Mouse (Mus musculus): ENCODE measurements around the gene Cnrip1.
"Not testable (repeated sequence)": the region's sequence is repeated elsewhere in the genome, so short reads cannot be mapped to it uniquely, and the experiment has no call there.

Gene Cnrip1

GRCm38 (mm10) chr11:17051545-17052475, at the start of gene Cnrip1, which contains the start of gene Plek:
TSS of gene Cnrip1 (plus strand) at chr11:17051586.
TSS of gene Plek (minus strand) at chr11:17052381.
- in situ Hi-C loops (cut with MboI, MseI), result no loop called here

- in situ Hi-C loops (cut with MboI, MseI), result loop anchor here (5.0 to 10.0 kb wide), 2 partner anchors 48 to 209 kb away; partner anchors contain the start of genes Fbxo48 and Pno1
Observed at GRCm38 (mm10) chr11:17002739-17003373, 48.5 kb upstream of the Cnrip1 start.

GRCm38 (mm10) chr11:17003757-17004156, 47.6 kb upstream of the Cnrip1 start:
- in situ Hi-C loops (cut with MboI, MseI), result loop anchor here (5.0 to 10.0 kb wide), 2 partner anchors 49 to 209 kb away; partner anchors contain the start of genes Fbxo48 and Pno1

DNA sequence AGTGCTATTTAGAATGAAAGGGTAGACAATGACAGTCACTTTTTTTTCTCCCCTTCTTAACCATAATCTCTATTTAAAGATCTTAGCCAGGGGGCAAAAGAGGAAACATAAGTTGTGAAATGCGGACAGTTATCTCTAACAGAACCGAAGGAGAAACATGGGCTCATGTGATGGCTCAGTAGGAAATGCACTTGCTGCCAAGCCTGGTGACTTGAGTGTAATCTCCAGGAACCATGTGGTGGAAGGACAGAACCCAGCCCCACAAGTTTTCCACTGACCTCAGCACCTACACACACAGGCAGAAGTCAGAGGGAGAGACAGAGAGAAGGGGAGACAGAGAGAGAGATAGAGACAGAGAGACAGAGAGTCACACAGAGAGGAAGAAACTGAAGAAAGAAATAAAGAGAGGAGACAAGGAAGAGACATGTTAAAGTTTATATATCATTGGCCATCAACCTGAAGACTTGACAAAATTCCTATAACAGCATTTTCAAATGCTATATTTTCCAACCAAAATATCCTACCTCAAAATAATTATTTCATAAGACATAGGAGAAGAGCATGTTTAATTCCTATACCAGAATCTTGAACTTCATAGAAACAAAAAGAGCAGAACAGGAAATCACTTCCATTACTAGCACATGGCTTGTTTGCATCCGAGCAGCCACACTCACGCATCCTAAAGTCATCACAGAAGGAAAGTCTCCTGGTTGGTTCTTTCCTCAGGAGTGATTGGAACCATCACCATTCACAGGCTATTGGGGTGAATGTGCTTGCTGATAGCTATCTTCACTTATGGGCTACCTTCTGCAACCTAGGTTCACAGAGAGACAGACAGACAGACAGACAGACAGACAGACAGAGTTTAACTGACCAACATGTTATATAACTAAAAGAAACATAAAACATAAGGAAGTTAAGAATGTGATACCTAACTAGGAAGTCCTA, 46.2 kb upstream of the Cnrip1 start:
- in situ Hi-C loops (cut with MboI, MseI), result loop anchor here (5.0 to 10.0 kb wide), 2 partner anchors 50 to 207 kb away; partner anchors contain the start of genes Fbxo48 and Pno1

- in situ Hi-C loops (cut with MboI, MseI), result loop anchor here (10.0 kb wide), 1 partner anchor 52 kb away; the partner anchor contains the start of gene Fbxo48
Observed at GRCm38 (mm10) chr11:17006526-17006925, 44.9 kb upstream of the Cnrip1 start.

DNA sequence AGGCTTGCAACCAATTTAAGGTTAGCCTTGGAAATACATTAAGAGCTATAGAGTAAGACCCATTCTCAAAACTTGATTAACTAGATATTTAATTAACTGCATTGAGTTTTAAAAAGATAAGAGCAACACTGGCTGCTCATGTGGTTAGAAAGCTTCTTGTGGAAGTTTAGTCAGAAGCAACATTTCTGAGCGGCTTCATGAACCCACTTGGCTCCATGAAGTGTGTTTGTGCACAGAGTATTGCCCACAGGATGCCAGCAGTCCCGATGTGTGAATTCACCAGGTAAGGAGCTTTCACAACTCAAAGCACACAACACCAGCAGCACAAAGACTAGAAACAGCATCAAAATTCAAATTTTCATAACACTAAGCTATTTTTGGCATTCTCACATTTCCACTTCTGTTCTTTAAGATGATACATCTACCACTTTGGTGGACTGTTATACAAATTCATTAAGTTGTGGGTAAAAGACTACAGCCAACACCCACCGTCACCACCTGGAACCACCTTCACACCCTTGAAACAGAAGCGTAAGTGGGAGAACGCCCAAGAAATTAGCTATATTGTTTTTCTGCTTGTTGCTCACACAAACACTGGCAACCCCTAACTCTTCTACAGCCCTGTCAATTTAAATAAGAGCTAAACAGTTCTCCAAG, 43.7 kb upstream of the Cnrip1 start:
- in situ Hi-C loops (cut with MboI, MseI), result loop anchor here (10.0 kb wide), 1 partner anchor 53 kb away; the partner anchor contains the start of gene Fbxo48

DNA sequence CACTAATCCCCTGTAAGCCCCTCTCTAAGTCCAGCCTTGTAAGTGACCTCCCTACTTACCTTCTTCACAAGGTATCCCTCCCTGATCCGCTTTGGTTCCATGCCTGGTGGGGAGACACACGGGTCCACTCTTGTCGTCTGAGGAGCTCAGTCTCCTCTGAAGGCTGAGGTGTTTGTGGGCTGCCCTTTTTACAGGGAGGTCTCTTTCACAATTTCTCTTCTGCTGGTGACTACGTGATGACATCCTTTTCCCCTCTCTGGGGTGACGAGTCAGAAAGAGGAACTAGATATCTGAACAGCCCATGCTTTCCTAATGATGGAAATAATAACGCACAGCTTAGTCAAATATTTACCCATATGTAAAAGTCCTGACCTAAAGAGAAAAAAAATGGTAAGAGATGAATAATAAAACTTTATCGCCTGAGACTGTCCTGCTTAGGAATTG, 42.9 kb upstream of the Cnrip1 start:
- in situ Hi-C loops (cut with MboI, MseI), result loop anchor here (10.0 kb wide), 1 partner anchor 54 kb away; the partner anchor contains the start of gene Fbxo48

DNA sequence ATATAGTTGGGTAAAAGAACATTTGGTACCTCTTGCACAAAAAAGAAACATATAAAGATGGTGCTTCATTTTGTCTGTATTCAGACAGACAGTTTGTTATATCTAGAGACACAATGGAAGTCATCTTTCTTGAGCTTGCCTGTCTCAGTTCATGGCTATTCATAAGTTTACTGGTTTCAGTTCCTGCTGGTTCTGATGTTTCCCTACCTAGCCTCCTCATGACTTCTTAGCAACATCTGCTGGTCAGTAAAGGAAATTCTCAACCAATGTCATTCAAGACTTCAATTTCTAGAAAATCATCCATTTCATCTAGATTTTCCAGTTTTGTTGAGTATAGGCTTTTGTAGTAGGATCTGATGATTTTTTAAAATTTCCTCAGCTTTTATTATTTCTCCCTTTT, 38.4 kb upstream of the Cnrip1 start:
- in situ Hi-C loops (cut with MboI, MseI), result no loop called here

- in situ Hi-C loops (cut with MboI, MseI), result no loop called here
Observed at GRCm38 (mm10) chr11:17019328-17019727, 32.1 kb upstream of the Cnrip1 start.

- in situ Hi-C loops (cut with MboI, MseI), result no loop called here
Observed at GRCm38 (mm10) chr11:17023206-17023605, 28.2 kb upstream of the Cnrip1 start.

DNA sequence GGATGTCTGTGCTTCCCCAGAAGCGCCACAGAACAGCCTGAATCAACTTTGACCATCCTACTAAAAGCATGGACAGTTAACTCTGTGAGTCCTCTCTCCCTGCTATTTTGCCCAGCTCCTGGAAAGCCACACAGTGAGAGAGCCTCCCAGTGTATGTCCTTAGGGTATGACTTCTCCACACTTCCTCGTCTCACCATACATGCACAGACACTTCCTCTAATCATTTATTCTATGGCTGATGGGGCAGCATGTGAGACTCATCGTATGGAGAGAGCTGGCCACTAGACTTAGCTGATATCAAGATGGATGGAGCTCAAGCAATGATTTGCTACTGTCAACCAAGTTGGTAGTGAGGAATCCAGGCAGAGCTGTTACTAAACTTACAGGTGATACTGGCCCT, 27.4 kb upstream of the Cnrip1 start:
- in situ Hi-C loops (cut with MboI, MseI), result no loop called here

DNA sequence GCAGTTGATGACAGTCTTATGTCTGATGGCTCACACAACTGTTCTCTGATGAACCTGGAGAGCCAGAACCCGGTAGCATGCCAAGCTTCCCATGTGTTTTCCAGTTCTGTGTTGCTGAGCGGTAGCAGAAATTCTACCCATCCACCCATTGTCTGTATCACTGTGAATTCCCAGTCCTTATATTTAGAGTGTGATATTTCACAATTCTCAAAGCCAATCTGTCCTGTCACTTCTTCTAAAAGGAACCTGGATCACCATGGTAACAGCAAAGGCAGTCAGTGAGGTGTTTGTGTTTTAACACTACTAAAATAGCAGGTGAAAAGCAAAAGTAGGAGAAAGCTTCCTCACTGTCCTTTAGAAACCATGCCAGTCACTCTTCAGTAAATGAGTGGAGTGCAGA, 5.6 kb upstream of the Cnrip1 start:
- in situ Hi-C loops (cut with MboI, MseI), result no loop called here

DNA sequence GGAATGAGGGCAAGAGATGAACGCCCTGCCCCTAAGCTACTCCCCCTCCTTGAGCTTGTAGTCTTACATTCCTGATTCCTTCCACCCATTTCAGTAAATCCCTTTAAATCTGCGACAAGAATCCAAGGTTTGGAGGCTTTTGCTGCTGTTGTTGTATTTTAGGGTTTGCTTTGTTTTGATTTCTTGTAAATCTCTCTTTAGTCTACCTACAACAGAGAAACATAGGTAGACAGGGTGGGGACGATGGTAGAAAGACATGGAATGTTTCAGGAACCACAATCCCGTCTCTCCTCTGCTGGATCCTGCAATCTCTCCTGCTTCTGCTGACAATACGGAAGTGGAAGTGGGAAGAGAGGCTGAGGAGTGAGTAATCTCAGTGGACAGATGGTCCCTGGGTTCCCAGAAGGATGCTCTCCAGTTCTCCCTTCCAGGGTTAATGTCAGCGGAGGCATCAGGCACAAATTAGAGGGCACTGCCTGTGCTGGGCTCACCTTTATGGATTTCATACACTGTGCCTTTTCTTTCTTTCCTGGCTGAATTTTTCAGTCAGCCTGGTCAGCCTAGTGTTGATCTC, 1.2 kb downstream of the Cnrip1 start:
- in situ Hi-C loops (cut with MboI, MseI), result no loop called here

GRCm38 (mm10) chr11:17069360-17069759, 18.0 kb downstream of the Cnrip1 start:
- in situ Hi-C loops (cut with MboI, MseI), result not testable (repeated sequence)

DNA sequence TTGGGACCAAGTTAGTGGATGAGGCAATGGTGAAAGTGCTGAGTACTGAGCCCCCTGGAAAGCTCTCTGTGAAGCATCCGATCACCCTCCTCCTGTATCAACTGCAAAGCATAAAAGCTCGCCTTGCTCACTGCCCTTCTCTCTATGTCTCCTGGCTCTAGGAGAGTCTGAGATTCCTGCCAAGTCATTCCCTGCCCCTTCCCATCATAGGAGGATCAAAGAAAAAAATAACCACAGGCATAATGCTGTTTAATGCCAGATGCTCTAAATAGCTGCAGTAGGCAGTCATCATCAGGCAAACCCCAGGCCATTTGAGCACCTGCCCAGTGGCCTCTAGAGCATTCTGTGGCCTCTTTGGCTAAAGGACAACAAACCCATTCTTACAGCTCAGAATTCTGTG, 24.3 kb downstream of the Cnrip1 start:
- in situ Hi-C loops (cut with MboI, MseI), result no loop called here

DNA sequence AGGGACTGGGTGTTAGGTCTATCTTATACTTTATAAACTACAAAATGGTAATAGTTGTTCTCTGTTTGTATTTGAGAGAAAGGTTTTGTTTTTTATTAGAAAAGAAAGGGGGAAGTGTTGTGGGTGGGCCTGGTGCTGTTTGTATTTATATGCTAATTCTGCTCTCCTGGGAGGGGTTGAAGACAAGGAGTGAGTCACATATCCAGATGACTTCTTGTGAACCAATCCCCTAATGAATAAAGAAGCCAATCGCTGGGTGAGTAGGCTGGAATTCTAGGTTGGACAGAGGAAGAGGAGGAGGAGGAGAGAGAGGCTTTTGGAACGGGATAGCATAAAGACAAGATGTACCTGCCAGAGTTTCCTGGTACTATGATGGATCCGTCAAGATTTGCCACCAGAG, 30.7 kb downstream of the Cnrip1 start:
- in situ Hi-C loops (cut with MboI, MseI), result no loop called here

- in situ Hi-C loops (cut with MboI, MseI), result no loop called here
Observed at GRCm38 (mm10) chr11:17082953-17083352, 31.6 kb downstream of the Cnrip1 start.

GRCm38 (mm10) chr11:17083455-17083854, 32.1 kb downstream of the Cnrip1 start:
- in situ Hi-C loops (cut with MboI, MseI), result no loop called here

GRCm38 (mm10) chr11:17083866-17084265, 32.5 kb downstream of the Cnrip1 start:
- in situ Hi-C loops (cut with MboI, MseI), result no loop called here

DNA sequence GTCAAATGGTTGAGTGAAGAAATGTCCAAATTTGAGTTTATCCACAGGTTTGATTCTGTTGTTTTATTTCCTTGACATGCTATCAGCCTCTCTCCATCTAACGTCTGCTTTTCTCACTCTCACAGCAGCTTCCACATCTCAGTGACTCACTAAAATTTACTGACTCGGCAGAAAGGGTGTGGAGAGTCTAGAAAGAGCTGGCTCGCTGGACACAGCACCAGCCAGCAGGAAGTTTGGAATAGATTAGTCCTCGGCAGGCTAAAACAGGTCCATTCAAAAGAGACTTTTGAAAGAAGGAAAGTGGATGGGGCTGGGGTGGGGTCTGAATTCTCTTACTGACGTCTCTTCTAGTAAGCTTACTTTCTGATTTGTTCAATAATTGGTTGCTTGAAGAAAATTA, 34.7 kb downstream of the Cnrip1 start:
- in situ Hi-C loops (cut with MboI, MseI), result no loop called here

All from T-helper 1 cell (primary cell).